Mouse (Mus musculus) liver, embryonic 14.5 days (tissue): Measurements from ENCODE around the gene Gm973. TPM values are rescaled to one million over a fixed set of nuclear protein-coding genes. Genes with fewer than 3 reads are reported as not detected.

Source experiments
- ATAC-seq: fragments of 200-750 bp; cut with Nextera tagmentation; 2 replicates; pipeline ENCODE4 v1.8.0; 2017; ENCODE audit warnings: moderate number of reproducible peaks, mild to moderate bottlenecking, moderate library complexity; ENCODE audit not compliant: insufficient read depth
- DNase-seq, 3 experiments: peaks; one replicate each; pipeline ENCODE4 v3.0.0-alpha.2; 2012 to 2013; ENCODE audit warnings: low read depth in 3 of 3, low spot score in 3 of 3
- H3K27ac ChIP-seq: fragments of 300-500 bp; sonication (generic); 2 replicates; pipeline ENCODE4 v1.5.1; 2014; ENCODE audit warnings: moderate library complexity, mild to moderate bottlenecking, control low read depth, inconsistent platforms
- H3K27me3 ChIP-seq: fragments of 300-500 bp; sonication (generic); 2 replicates; pipeline ENCODE4 v1.6.1; 2014; ENCODE audit warnings: mild to moderate bottlenecking, low read length, moderate library complexity; ENCODE audit not compliant: control insufficient read depth, insufficient read depth
- H3K36me3 ChIP-seq: fragments of 300-500 bp; sonication (generic); replicated peaks from 2 replicates; pipeline ENCODE4 v1.6.1; 2014; ENCODE audit warnings: low read depth; ENCODE audit not compliant: control insufficient read depth, insufficient read depth
- H3K4me1 ChIP-seq, 2 experiments: fragments of 200-500 bp in 1 of 2; fragments of 300-500 bp in 1 of 2; sonication (generic) in 1 of 2; replicated peaks; 2 replicates each; pipeline ENCODE4 v1.6.1; 2012 to 2014; ENCODE audit warnings: antibody characterized with exemption in 1 of 2, inconsistent platforms in 1 of 2, low read length in 1 of 2; ENCODE audit not compliant: control insufficient read depth in 2 of 2, insufficient read depth in 2 of 2
- H3K4me2 ChIP-seq: fragments of 300-500 bp; sonication (generic); 2 replicates; pipeline ENCODE4 v1.6.1; 2014; ENCODE audit warnings: low read depth, mild to moderate bottlenecking, control low read depth, moderate library complexity
- H3K4me3 ChIP-seq, 2 experiments: fragments of 200-500 bp in 1 of 2; fragments of 300-500 bp in 1 of 2; sonication (generic) in 1 of 2; 2 replicates each; pipeline ENCODE4 v1.5.1; 2012 to 2014; ENCODE audit warnings: low read depth in 2 of 2, low read length in 2 of 2, mild to moderate bottlenecking in 2 of 2, control low read depth in 1 of 2, inconsistent platforms in 1 of 2, moderate library complexity in 1 of 2; ENCODE audit not compliant: insufficient read depth in 1 of 2
- H3K9ac ChIP-seq: fragments of 300-500 bp; sonication (generic); replicated peaks from 2 replicates; pipeline ENCODE4 v1.6.1; 2014; ENCODE audit warnings: mild to moderate bottlenecking, control low read depth, moderate library complexity
- H3K9me3 ChIP-seq: fragments of 300-500 bp; sonication (generic); 2 replicates; pipeline ENCODE4 v1.6.1; 2016; ENCODE audit warnings: low read length, mixed read lengths; ENCODE audit not compliant: control insufficient read depth
- CTCF ChIP-seq: IDR thresholded peaks from 2 replicates; pipeline ENCODE4 v1.5.1; 2016; ENCODE audit warnings: antibody characterized with exemption, low read depth, control low read depth
- EP300 ChIP-seq: IDR thresholded peaks from 2 replicates; pipeline ENCODE4 v1.6.1; 2016; ENCODE audit warnings: antibody characterized with exemption, low read depth
- WGBS: fragments of 180-500 bp; shearing (Covaris S2); extraction: QIAGEN DNeasy Blood & Tissue Kit; methylation state at CpG from one replicate; pipeline ENCODE4 v1.1.7; 2014; ENCODE audit not compliant: insufficient replicate concordance; 5-methylcytosine and 5-hydroxymethylcytosine counted together
- polyA plus RNA-seq, 2 experiments: library from polyadenylated mRNA; depleted of rRNA in 1 of 2; stranded (reverse) in 1 of 2; unstranded in 1 of 2; fragments of >200 nt; fragmentation: Nextera tagmentation in 1 of 2; extraction: Ambion mirVana in 1 of 2; gene quantifications; 2 replicates each; pipeline versions ENCODE4 v1.2.1 to v1.2.3; 2012 to 2014

Gm973 gene
- polyA plus RNA-seq, 2 experiments: 0.03 TPM; not detected in 1

DNA sequence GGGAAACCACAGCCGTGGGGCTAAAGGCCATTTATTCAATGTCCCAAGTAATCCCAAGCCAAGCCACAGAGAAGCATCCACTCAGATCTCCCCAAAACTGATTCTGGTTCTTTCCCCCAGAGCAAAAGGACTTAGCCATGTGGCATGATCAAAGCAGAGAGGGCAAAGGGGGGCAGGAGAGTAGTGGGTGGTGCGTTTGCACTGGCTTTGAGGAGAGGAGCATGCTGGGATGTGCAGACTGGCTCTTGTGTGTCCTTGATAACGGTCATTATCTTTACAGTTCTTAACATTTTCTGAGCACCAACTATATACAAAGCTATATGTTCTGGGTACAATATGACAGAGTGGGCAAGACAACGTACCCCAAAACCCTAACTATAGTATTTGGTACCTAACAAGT, 23.6 kb upstream of the Gm973 start:
- DNase-seq: peak in 1 of 3 experiments; percentile 44
- H3K27me3 ChIP-seq: no peaks in the 10 kb centered on the region
- H3K4me3 ChIP-seq: no peak overlapping the region
- ATAC-seq: peak; percentile 79
- peaks cover 28 to 37% of the 10 kb centered on the region in 2 experiments for H3K4me1 ChIP-seq
- H3K9me3 ChIP-seq: no peaks in the 10 kb centered on the region
- 23% methylated on average over 4 of the region's 4 CpGs for WGBS
- no peak for TF ChIP-seq CTCF
- 0 out of 2 replicates have a peak, but pooled peaks have one; percentile 59 for TF ChIP-seq EP300
- no peak overlapping the region; the same call in 1 of the 2 replicates for H3K27ac ChIP-seq
- H3K9ac ChIP-seq: no peak overlapping the region
- H3K36me3 ChIP-seq: no peaks in the 10 kb centered on the region
- H3K4me2 ChIP-seq: peak overlapping the region; percentile 24; the same call in 1 of the 2 replicates

GRCm38 (mm10) chr1:59495970-59496369, 20.1 kb upstream of the Gm973 start:
- Histone ChIP-seq H3K4me2 (no peak overlapping the region), H3K9me3 (no peaks in the 10 kb centered on the region)
- 82% methylated on average over 5 of the region's 5 CpGs for WGBS

DNA sequence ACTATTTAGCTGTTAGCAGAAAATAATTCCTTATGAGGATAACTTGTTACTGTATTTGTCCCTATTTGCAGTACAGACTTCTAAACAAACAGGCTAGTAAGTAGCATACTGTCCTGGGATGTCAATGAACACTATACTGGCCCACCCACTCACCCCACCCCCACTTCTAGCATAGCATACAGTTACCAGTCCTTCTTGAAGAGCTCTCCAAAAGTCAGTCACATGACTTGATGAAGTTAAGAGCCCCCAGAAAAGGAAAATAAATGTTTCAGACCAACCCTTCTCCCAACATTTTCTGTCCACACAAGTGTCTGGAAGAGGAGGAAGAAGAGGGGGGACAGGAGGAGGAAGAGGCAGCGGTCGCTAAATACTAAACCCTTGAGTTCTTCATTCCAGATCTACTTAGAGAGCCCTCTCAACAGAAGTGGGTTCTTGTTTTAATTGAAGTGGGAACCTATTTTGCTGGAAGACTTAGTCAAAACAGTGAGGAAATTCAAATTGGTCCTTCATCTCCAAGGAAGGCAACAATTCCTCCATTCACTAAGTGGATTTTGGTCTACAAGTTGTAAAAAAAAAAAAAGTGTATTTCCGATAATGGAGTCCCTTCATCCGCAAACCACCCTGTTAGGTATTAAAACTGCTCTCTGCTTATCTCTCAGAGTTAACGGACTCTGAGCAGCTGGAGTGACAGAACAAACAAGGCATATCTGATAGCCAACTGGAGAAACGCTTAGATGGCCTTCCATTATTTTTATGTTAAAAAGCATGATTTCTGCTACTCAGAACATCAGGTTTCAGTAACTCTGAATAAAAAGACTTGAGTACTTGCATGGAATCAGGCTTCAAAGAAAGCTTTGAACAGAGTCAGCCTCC, 18.1 kb upstream of the Gm973 start:
- Histone ChIP-seq H3K4me2 (no peak overlapping the region), H3K4me3 (no peak overlapping the region), H3K4me1 (peaks cover 10 to 27% of the 10 kb centered on the region in 2 experiments; a peak in 3 of 4 replicates), H3K9ac (no peak overlapping the region), H3K9me3 (no peaks in the 10 kb centered on the region), H3K27me3 (no peaks in the 10 kb centered on the region), H3K27ac (peak overlapping the region; percentile 53), H3K36me3 (no peaks in the 10 kb centered on the region)
- TF ChIP-seq CTCF: no peak
- peak; percentile 83 for TF ChIP-seq EP300
- ATAC-seq: peak; percentile 67; the same call in 1 of the 2 replicates
- whole genome bisulfite sequencing: 31% methylated on average over 6 of the region's 6 CpGs
- peak in 1 of 3 experiments; percentile 40 for DNase-seq

More at GRCm38 (mm10) chr1:59495970-59496369, 20.1 kb upstream of the Gm973 start:
- DNase-seq: no peak
- Histone ChIP-seq H3K27ac (no peak overlapping the region), H3K9ac (no peak overlapping the region), H3K27me3 (no peaks in the 10 kb centered on the region), H3K4me3 (no peak overlapping the region), H3K36me3 (no peaks in the 10 kb centered on the region), H3K4me1 (peaks cover 26 to 44% of the 10 kb centered on the region in 2 experiments)
- no peak for ATAC-seq
- no peak for TF ChIP-seq CTCF
- TF ChIP-seq EP300: no peak

DNA sequence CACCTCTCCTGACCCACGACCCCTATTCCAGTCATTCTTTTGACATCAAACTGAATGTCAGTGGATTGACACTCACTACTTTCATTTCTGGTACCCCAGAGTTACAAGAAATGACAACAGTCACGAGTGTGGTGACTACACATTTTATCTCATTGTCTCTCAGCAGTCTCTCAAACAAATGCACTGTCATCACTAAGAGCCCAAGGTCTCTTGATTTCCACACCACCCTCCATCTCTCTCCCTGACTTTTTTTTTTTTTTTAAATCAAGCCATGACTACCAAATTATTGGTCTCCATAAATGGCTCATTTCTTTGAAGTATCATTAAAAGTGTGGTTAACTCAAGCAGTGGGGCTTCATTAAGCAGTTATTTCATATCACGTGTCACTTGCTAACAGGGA, 16.7 kb upstream of the Gm973 start:
- Histone ChIP-seq H3K4me3 (no peak overlapping the region), H3K9me3 (no peaks in the 10 kb centered on the region), H3K4me2 (no peak overlapping the region), H3K27me3 (no peaks in the 10 kb centered on the region), H3K27ac (no peak overlapping the region; the same call in 1 of the 2 replicates), H3K4me1 (peaks cover 7 to 22% of the 10 kb centered on the region in 2 experiments; a peak in 3 of 4 replicates), H3K9ac (no peak overlapping the region), H3K36me3 (no peaks in the 10 kb centered on the region)
- no peak for ATAC-seq
- DNase-seq: no peak
- WGBS: 45% methylated on average over 3 of the region's 3 CpGs
- TF ChIP-seq CTCF (no peak), EP300 (no peak)

GRCm38 (mm10) chr1:59502355-59502754, 13.7 kb upstream of the Gm973 start:
- DNase-seq: no peak
- no peak for ATAC-seq
- WGBS: 54% methylated on average over 2 of the region's 2 CpGs
- H3K4me3 ChIP-seq: no peak overlapping the region
- no peaks in the 10 kb centered on the region for H3K27me3 ChIP-seq
- TF ChIP-seq EP300: no peak
- no peak for TF ChIP-seq CTCF
- H3K27ac ChIP-seq: no peak overlapping the region
- no peaks in the 10 kb centered on the region for H3K36me3 ChIP-seq
- H3K9ac ChIP-seq: no peak overlapping the region
- H3K4me1 ChIP-seq: peaks cover 7 to 21% of the 10 kb centered on the region in 2 experiments; a peak in 3 of 4 replicates
- H3K4me2 ChIP-seq: no peak overlapping the region
- H3K9me3 ChIP-seq: no peaks in the 10 kb centered on the region
